Mouse (Mus musculus): ENCODE data around the gene Prep.

DNA sequence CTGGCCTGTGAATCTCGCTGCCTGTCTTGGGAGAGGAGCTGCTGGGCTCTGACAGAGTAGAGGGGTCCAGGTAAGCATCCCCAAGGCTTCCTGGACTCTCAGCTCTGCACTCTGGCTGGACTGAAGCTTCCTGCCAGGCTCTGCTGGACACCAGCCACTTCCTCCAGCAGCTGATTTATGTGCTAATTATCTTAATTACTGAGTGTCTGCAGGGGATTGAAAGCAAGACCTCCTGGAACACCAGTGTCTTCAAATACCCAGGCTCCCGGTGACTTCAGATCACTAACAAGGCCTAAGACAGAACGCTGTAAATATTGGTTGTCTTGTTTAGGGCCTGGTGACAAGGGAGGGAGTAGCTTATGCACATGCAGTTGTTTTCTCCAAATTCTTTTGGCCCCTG is 17.5 kb downstream of the Prep start:
- no peak for TF ChIP-seq CTCF (conservative IDR thresholded peaks at IDR 0.05; ENCODE audit: insufficient read depth, insufficient read length, low read depth, low read length)
- TF ChIP-seq POLR2A (IDR thresholded peaks at IDR 0.05; ENCODE audit: low read depth, low read length): no peak
